Mouse (Mus musculus) CD4-positive, CD25-positive, alpha-beta regulatory T cell, adult 9 weeks (primary cell): ENCODE results near the gene 4930415O20Rik. TPM values are rescaled to one million over a fixed set of nuclear protein-coding genes. Genes with fewer than 3 reads are reported as not detected.

ENCODE experiments used
- polyA plus RNA-seq: library from polyadenylated mRNA; unstranded; fragments of 100-300 nt; shearing (Covaris generic); gene quantifications from one replicate; pipeline ENCODE4 v1.2.1, GENCODE M21; 2017

4930415O20Rik gene
- polyA plus RNA-seq = not detected

GRCm38 (mm10) chr15:98570873-98571538 lies at the start of gene 4930415O20Rik, which contains the start of gene Ccnt1:
4930415O20Rik (plus strand) TSS chr15:98571004.
Ccnt1 (minus strand) TSS chr15:98570923.

DNA sequence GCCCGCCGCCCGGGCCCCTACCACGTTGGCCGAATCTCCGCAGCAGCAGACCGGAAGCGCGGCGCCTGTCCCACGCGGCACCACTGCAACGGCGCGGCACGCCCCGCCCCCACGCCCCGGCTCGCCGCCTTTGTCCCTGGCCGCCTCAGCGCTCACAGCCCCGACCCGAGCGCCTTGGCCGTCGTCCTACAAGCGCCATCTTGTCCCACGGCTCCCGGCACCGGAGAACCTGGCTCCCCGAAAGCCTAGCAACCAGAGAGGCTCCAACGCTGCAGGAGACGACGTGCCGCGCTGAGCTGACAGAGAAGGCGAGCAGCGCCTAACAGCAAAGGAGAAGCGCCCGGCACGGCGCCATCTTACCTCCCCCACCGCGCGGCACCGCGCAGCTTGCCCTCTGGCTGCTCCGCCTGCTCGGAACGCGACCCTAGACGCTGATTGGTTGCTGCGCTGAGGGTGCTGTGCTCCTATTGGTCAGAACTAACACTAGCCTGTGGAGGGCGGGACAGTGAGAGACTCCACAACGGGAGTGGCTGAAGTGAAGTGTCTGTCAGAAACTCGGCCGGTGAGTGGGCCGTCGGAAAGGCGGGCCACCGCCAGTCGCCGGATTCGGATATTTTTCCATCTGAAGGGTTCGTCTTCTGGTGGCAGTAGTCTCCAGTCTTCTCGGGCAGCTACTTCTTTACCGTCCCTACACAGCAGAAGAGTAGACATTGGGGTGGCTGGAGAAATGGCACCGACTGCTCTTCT lies 36.8 kb upstream of the 4930415O20Rik start, which contains the start of gene Kansl2:
Gene Kansl2 (minus strand): TSS at position 384 of the 747 bp plus-strand sequence.

DNA sequence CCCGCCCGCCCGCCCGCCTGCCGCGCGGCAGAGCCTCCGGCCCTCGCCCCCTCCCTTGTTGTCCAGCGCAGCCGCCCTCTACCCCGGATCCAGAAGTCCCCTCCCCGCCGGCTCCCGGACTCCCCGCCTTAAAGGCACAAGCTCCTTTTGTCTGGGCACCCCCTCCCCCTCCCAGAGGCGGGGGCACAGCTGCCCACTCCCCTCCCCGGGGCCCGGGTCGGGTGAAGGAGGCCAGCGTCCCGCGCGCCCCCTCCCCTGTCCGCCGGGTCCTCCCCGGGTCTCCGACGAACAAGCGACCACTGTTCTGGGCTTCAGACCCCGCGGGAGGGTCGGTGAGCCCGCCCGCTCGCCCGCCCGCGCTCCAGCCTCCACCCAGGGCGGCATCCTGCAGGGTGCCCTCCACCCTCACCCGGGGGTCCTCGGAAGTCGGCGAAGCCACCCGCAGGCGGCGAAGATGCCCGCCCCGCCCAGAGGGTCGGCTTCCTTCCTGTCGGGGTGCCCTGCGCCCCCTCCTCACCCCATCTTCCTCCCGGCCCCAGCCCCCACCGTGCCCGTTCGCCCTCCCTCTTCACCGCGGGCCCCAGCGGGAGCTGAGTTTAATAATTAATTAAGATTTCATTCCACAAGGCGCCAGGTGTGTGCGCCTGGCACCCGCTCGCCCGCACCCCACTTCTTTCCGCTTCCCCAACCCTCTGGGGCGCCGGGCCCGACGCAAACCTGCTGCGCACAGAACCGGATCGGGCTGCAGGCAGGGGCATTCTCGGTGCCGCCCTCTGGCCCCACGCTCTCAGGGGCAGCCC lies 38.7 kb downstream of the 4930415O20Rik start, which contains the start of gene Adcy6:
Gene Adcy6 (minus strand): TSS at position 746 of the 800 bp plus-strand sequence.

DNA sequence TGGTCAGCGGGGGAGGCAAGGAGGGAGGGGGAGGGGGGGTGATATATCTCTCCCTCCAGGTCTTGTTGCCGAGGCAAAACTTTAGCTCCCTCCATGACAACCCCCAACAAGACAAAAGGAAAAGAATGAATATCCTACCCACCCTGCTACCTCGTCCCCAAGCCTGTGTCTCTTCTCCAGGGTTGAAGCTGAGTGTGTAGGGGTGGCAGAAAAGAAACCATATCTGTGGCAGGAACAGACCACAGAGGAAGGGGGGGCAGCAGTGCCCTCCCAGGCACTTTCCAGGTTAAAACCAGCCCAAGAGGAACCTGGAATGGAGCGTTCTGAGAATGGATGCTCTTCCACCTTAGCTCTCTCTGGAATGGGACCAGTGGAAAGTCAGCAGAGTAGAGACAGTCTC lies 59.7 kb downstream of the 4930415O20Rik start, which contains the start of gene Cacnb3:
Gene Cacnb3 (plus strand): TSS at position 301 of the 400 bp plus-strand sequence.

Other genes with a start within 250 kb of the 4930415O20Rik start
- gene Olfr284, start 230.0 kb upstream of the 4930415O20Rik start, polyA plus RNA-seq = not detected
- not detected for gene Olfr283, start 190.1 kb upstream of the 4930415O20Rik start, polyA plus RNA-seq
- gene Olfr282, start 139.8 kb upstream of the 4930415O20Rik start, polyA plus RNA-seq = not detected
- gene Olfr281, start 118.4 kb upstream of the 4930415O20Rik start, polyA plus RNA-seq = not detected
- gene OR5BS1P, start 101.1 kb upstream of the 4930415O20Rik start, polyA plus RNA-seq = not detected
- gene Lalba, start 88.3 kb upstream of the 4930415O20Rik start, polyA plus RNA-seq = not detected
- not detected for gene Olfr279, start 78.6 kb upstream of the 4930415O20Rik start, polyA plus RNA-seq
- gene Kansl2, start 36.7 kb upstream of the 4930415O20Rik start, polyA plus RNA-seq = 35.0 TPM
- gene Ccnt1, start 81 bp upstream of the 4930415O20Rik start, polyA plus RNA-seq = 86.3 TPM
- gene Adcy6, start 39.1 kb downstream of the 4930415O20Rik start, polyA plus RNA-seq = 4.7 TPM
- gene Cacnb3, start 59.8 kb downstream of the 4930415O20Rik start, polyA plus RNA-seq = 0.11 TPM
- gene Ddx23, start 91.9 kb downstream of the 4930415O20Rik start, polyA plus RNA-seq = 32.3 TPM
- gene Rnd1, start 106.5 kb downstream of the 4930415O20Rik start, polyA plus RNA-seq = 1.6 TPM
- not detected for gene Ccdc65, start 137.2 kb downstream of the 4930415O20Rik start, polyA plus RNA-seq
- gene Fkbp11, start 157.2 kb downstream of the 4930415O20Rik start, polyA plus RNA-seq = 0.24 TPM
- gene Arf3, start 192.2 kb downstream of the 4930415O20Rik start, polyA plus RNA-seq = 35.9 TPM
- gene Wnt10b, start 207.1 kb downstream of the 4930415O20Rik start, polyA plus RNA-seq = not detected
- gene Wnt1, start 218.9 kb downstream of the 4930415O20Rik start, polyA plus RNA-seq = not detected
- not detected for gene Ddn, start 238.5 kb downstream of the 4930415O20Rik start, polyA plus RNA-seq